Mouse (Mus musculus): ENCODE data around the gene Samd4.
"Not testable (repeated sequence)": the region's sequence is repeated elsewhere in the genome, so short reads cannot be mapped to it uniquely, and the experiment has no call there.

The Samd4 gene

DNA sequence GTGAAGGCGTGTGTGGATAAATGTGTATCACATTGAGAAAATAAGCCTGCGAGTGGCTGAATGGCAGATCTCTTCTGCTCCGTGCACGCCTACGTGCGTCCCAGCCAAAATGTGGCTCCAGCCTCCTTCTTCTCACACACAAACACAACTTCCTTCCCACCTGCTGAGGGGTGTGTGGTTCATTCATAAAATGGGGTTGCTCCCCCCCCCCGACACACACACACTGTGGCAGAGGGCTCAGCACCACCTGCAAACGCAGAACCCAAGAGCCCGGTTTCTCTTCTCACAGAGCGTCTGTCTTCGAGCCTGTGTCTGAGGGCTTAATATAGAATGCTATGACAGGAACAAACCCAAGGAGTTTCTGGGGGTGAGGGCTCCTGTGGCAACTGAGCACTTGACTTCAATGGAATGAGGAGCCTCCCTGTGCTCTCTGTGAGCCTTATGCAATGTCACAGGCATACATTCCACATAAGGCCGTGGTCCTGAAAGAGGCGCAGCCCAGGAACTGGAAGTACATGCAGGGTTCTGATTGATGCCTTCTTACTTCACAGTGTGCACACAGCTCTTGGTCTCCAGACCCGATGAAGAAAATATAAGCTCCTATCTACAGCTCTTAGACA, 194.4 kb downstream of the Samd4 start:
- DNase-seq = no peak

DNA sequence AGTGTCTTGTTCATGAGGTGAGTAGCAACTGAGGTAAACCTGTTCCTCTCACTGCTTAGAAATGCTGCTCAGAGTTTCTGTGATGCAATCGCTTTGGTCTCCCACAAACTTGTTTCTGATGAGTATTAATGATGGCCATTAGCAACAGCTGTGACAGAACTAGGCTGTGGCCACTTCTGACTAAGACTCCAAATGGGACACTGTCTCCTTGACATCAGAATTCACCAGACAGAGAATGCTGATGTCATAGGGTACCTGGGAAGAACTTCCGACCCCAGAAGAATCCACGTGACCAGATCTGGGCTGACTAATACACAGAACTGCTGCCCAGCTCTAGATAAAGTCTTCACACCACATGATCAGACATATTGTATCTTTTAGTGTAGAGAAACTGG, 194.9 kb downstream of the Samd4 start:
- no peak for DNase-seq

DNA sequence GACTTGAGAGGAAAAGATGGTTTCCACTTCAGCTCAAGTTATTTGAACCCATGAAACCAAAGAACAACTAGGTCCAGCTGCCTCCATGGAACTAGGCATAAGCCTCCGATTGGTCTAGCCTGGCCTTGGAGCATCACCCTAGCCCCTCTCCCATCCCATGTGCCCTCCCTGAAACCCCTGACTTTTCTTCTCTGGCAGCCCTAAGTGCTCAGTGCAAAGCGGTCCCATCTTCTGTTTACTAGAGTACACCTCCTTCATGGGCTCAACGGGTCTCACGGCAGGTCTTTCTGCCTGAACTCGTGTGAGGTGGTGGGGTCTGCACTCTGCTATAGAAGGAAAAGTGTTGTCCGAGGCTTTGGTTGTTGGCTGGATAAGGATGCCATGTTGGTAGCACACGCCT, 197.3 kb downstream of the Samd4 start:
- DNase-seq = no peak

DNA sequence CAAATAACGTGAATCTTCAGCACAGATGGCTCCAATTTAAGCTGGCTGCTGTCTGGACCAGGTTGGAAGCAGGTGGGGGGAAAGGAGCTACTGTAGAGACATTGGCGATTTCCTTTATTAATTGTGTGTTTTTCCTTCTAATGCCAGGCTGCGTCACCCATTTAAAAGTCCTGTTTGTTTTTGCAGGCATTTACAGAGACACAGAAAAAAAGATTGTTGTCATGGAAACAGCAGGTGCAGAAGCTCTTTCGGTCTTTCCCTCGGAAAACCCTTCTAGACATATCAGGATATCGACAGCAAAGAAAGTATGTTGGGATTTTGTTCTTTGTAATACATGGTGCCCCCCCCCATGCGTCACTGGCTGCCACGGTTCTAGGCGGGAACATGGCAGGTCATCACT, 200.7 kb downstream of the Samd4 start:
- DNase-seq = no peak

DNA sequence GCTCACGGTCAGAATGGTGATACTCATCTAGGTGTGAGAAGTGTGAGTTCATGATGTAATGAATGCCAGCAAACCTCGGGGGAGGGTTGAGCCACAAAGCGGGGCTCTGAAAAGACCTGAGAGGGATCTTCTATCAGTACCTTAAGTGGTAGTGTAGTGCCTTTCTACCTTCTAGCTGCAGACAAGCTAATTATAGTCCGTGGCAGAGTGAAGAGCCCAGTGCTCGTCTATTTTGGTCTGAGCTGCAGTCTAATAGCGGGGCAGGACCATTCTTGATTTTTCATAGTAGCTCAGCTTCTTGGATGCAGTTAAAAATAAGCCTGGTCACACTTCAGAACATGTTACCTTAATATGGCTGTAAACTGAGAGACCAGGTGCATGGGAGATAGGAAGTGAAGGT, 201.2 kb downstream of the Samd4 start:
- DNase-seq = no peak

- no peak for DNase-seq
Measured at GRCm38 (mm10) chr14:47084686-47085085, 202.0 kb downstream of the Samd4 start.

DNA sequence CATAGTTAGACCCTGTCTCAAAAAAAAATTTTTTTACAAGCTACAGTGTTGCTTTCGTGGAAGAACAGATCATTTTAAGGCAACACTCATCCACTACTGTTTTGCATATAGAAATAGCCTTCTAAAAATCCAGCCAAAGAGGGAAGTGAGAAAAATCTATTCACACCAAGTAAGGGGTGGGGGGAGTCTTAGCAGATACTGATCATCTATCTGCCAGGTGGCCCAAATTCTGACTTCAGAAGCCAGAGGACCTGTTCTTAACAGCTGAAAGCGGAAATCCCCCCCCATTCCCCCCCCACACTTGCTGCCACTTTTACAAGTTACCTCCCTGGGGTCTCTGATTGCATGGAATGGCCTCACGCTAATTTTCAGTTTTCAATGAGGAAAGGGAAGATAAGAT, 203.5 kb downstream of the Samd4 start:
- no peak for DNase-seq

DNA sequence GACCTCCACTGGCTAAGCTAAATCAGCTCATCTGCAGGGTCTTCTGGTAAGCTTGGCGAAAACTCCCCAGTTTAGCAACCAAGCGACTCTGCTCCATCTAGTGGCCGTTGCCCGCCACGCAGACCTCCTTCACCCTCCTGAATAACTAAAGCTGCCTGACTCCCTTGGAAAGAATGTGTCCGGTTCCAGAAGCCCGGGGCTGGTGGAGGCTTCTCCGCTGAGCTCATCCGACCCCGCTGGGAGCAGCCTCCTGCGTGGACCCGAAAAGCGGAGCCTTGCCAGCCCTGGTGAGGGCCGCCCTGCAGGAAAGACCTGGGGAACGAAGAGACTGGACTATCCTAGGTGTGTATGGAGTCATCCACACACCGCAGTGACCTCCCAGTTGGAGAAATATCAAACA, 204.1 kb downstream of the Samd4 start:
- peak; percentile 92 for DNase-seq

DNA sequence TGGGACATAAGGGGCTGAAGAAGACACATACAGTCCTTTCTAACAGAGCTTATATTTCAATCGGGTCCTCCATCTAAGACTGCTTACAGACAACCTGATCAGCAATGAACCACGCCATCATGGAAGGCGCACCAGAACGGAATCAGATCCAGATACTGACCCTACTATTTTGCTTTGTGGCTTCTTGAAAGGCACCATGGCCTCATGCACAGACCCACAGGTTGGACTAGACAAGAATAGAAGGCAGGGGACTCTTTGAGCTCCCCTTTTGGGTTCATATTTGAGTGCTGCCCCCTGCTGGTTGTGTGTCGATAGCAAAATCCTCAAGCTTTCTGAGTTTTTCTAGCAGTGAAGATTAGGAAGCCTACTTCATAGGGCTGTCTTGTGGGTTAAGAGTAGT, 204.5 kb downstream of the Samd4 start:
- peak; percentile 89 for DNase-seq

- DNase-seq = no peak
Measured at GRCm38 (mm10) chr14:47087669-47088250, 205.1 kb downstream of the Samd4 start.

GRCm38 (mm10) chr14:47088339-47088738, 205.7 kb downstream of the Samd4 start:
- DNase-seq = no peak

DNA sequence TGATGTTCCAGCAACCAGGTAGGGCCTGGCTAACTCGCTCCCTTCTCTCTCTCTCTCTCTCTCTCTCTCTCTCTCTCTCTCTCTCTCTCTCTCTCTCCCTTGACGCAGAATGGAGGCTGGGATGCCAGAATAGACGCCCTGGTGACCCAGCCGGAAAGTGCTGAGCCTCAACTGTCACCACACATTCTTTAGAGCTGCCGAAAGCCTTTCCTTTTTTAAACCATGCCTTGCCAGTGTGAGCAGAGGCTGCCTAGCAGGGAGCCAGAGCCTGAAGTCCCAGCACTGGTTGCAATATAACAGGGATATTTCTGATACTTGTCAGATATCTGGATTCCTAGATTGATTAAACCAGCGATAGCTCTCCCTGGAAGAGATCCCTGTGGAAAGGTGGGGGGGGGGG, 206.5 kb downstream of the Samd4 start:
- no peak for DNase-seq

DNA sequence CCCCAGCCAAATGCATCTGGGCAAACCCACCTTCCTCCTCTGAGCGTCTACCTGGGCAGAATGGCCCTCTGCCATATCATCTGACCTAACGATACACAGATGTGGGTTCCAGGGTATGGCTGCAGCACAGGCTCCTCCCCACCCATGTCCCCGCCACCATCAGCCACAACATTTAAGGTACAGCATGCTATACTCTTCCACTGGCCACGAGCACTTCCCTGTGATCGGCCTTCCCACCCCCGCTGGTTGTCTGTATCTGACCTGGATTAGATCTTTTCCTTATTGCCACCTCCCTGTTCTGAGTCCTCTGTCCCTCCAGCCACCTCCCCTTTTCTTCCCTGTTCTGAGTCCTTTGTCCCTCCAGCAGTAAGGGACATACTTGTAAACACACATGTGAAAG, 209.3 kb downstream of the Samd4 start:
- DNase-seq = no peak

DNA sequence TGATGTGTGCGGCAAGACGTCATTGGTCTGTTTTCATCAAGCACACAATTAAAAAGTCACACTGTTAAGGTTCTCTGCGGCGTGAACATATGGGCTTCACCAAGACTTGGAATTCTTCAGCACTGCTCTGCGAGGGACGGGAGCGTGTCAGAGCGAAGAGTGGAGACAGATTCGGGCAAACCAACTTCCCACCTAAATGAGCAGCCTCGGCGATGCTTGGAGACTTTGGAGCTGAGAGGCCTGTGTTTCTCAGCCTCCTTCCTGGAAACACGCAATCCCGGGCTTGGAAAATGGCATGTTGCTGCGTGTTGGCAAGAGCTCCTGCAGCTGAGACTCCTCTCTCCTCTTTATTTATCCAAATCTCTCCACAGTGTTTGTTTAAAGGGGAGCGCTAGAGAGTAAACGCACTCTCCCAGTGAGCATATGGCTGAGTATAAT, 210.7 kb downstream of the Samd4 start:
- DNase-seq = no peak

DNA sequence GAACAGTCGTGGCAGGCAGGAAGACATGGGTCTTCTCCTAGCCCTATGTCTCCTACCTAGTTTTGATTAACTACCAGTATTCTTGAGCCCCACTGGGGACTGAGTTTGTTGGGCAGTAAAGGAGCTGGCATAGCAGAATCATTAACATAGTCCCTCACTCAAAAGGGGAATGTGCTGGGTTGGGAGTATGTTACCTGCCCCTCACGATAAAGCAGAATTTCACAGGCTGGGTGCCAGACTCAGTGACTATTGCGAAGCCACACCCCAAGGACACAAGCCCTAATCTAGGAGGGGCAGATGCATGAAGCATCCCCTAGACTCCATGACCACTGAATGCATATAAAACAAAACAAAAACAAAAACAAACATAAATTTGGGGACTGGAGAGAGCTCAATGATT, 212.4 kb downstream of the Samd4 start:
- no peak for DNase-seq

- DNase-seq = no peak
Measured at GRCm38 (mm10) chr14:47096357-47096756, 213.7 kb downstream of the Samd4 start.

GRCm38 (mm10) chr14:47104246-47105173, 221.9 kb downstream of the Samd4 start:
- DNase-seq = peak; percentile 24

DNA sequence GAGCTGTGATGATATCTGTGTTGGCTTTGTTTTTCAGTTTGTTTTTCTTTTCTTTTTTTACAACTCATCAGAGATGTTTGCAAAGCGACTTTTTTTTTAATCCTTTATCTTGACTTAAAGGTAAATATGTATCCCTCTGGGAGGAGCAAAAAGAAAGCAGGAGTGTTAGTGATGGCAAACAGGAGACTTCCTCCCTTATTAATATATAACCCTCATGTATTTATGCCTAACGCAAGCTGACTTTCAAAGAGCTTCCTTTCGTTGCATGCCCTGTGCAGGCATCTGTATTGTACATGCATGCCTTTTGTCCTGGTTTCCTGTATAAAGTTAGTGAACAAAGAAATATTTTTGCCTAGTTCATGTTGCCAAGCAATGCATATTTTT, 222.5 kb downstream of the Samd4 start:
- no peak for DNase-seq

DNA sequence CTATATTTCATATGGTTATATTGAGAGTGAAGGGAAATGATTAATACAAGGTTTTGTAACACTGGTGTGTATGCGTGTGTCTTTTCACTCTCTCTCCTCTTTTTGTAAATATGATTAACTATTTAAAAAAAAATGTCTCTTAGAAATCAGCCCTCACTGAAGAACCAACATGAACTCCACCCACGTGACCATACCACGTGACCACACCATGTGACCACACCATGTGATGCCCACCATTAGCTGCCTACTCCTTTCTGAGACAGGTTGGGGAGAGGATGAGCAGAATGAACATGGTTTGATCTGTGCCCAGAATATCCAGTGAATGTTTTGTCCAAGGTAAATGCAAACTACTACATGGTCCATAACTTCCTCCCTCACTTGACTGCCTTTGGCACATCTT, 223.1 kb downstream of the Samd4 start:
- DNase-seq = no peak

- DNase-seq = no peak
Measured at GRCm38 (mm10) chr14:47107461-47107860, 224.8 kb downstream of the Samd4 start.

DNA sequence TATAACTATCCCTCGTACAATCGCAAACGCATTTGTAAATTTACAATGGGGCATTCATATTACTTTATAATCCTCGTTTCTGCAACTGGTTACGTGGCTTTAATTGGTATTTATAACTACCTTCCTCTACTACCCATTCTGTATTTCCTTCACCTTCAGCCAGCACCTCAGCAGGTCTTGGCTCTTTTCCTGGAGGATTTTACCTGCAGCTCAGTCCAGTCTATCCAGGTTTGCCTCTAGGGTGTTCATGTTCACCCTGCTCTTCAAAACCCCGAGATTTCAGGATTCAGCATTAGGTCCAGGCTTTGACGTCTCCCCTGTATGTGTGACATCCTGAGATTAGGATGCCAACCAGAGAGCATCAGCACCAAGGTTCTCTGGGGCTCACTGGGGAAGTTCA, 227.7 kb downstream of the Samd4 start:
- not testable (repeated sequence) for DNase-seq

- no peak for DNase-seq
Measured at GRCm38 (mm10) chr14:47111341-47111740, 228.7 kb downstream of the Samd4 start.

GRCm38 (mm10) chr14:47115154-47115553, 232.5 kb downstream of the Samd4 start:
- no peak for DNase-seq
